Mouse (Mus musculus) layer of hippocampus, adult 11-12 months (tissue): Measurements from ENCODE around the gene Ttc21b.

Source experiments
- DNase-seq: peaks from one replicate; pipeline ENCODE4 v3.0.0; 2022; ENCODE audit warnings: low spot score

The Ttc21b gene

GRCm38 (mm10) chr2:66171643-66172042 is 84.8 kb downstream of the Ttc21b start:
- DNase-seq: no peak

- DNase-seq: no peak
These were observed 85.7 kb downstream of the Ttc21b start for GRCm38 (mm10) chr2:66170721-66171120.

GRCm38 (mm10) chr2:66165025-66165424 is 91.4 kb downstream of the Ttc21b start:
- no peak for DNase-seq

- no peak for DNase-seq
These were observed 98.1 kb downstream of the Ttc21b start for GRCm38 (mm10) chr2:66158140-66158915.

GRCm38 (mm10) chr2:66151436-66151835 is 105.0 kb downstream of the Ttc21b start:
- no peak for DNase-seq

GRCm38 (mm10) chr2:66150531-66150930 is 105.9 kb downstream of the Ttc21b start:
- DNase-seq: no peak

GRCm38 (mm10) chr2:66148654-66149230 is 107.7 kb downstream of the Ttc21b start:
- no peak for DNase-seq

GRCm38 (mm10) chr2:66146473-66146872 is 109.9 kb downstream of the Ttc21b start:
- DNase-seq: peak; percentile 33

GRCm38 (mm10) chr2:66144770-66145169 is 111.6 kb downstream of the Ttc21b start:
- no peak for DNase-seq

- no peak for DNase-seq
These were observed 113.1 kb downstream of the Ttc21b start for GRCm38 (mm10) chr2:66143284-66143683.

GRCm38 (mm10) chr2:66142711-66143110 is 113.7 kb downstream of the Ttc21b start:
- no peak for DNase-seq

- DNase-seq: no peak
These were observed 114.1 kb downstream of the Ttc21b start for GRCm38 (mm10) chr2:66142268-66142667.

GRCm38 (mm10) chr2:66140246-66140645 is 116.2 kb downstream of the Ttc21b start:
- no peak for DNase-seq
